Mouse (Mus musculus) v-Abl transformed pro-B cells (cell line): Measurements from ENCODE around the gene Efhd1.

Experiments used
- in situ Hi-C, 2 experiments: fragments of 400-800 bp; cut with MboI; formaldehyde crosslinking; loops; one replicate each; pipeline ENCODE4 v1.15.1; 2025; ENCODE audit not compliant: unreplicated experiment in 2 of 2

The Efhd1 gene

DNA sequence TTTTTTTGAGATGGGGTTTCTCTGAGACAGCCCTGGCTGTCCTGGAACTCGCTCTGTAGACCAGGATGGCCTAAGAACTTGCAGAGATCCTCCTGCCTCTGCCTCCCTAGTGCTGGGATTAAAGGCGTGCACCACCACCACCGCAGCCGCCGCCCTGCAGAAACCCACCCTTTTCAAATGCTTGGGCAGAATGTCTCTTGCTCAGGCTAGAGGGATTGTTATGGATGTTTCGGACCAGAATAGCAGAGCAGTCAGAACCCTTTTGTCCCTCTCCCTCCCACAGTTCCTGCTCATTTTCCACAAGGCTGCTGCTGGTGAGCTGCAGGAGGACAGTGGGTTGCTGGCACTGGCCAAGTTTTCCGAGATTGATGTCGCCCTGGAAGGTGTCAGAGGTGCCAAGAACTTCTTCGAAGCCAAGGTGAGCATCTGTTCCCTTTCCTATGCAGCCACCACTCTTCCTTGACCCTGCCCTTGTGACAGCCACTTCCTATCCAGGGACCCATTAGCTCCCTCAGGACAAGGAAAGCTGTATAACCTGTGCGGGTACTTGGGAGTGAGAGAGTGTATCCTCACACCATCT is 33.3 kb downstream of the Efhd1 start:
- in situ Hi-C loops, result no loop called here

DNA sequence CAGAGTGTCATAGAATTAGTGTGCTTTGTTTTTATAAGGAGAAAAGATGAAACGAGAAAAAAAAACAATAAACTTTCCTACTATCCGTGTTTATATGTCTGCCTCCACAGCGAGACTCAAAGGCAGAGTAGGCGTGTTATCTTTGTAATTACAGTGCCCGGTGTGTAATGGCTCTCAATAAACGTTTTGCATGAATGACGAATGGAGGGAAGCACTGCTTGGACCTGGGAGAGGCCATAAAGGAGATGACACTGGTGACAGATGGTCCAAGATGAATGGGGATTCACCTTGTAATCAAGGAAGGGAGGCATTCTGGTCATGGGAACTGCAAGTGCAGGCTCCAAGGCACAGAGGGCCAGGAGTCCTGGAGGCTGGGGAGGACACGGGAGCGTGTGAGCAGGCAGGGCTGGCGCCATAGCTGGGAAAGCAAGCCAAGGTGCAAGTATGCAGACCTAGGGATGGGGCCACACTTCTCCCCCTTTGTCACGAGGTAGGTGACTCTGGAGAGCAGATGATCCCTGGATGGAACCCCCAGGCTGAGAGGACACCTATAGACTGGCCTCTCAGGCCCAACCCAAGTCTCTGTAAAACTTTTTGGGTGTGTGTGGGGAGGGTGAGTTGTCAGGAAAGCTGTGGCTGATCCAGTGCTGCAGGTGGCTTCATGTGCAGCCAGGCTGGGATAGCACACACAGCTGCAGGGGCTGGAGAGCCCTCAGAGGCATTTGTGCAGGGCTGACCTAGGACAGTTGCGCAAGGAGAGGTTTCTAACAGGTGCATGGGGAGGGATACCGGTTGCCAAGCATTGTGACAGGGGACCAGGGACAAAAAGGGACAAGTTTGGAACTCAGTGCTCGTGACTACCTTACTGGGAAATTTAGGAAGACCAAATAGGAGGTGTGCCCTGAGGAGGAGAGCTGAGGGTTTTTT is 36.5 kb downstream of the Efhd1 start:
- in situ Hi-C loops, result no loop called here

DNA sequence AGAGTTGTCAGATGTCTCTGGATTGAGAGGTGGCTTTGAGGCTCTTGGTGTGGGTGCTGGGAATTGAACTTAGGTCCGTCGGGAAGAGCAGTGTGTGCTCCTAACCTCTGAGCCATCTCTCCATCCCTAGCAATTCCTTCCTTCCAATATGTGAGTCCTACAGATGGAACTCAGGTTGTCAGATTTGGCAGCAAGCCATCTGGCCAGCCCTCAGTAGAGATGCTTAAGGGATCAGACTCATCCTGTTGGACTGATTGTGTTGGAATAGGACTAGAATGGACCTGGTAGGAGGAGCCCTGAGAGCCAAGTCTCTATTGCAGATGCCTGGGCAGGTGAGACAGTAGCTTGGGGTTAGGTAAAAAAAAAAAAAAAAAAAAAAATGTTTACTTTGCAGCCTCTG is 37.8 kb downstream of the Efhd1 start:
- in situ Hi-C loops, result no loop called here

DNA sequence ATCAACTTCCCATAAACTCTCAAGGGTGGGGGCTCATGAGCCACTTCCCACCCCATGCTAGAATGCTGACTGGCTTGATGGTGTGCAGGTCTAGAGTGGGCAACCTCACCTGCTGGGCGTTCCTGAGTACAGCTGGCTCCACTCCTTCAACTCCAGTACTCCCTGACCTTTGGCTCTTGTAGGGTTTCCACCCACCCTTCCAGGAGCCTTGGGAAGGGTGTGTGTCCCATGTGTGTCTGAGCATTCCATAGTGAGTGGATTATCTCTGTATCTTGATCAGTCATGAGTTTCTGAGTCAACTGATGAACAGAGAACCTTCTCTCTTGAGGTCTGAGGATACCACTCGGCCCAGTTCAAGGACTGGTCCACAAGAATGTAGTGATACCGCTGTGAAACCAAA is 44.8 kb downstream of the Efhd1 start:
- in situ Hi-C loops, result no loop called here

DNA sequence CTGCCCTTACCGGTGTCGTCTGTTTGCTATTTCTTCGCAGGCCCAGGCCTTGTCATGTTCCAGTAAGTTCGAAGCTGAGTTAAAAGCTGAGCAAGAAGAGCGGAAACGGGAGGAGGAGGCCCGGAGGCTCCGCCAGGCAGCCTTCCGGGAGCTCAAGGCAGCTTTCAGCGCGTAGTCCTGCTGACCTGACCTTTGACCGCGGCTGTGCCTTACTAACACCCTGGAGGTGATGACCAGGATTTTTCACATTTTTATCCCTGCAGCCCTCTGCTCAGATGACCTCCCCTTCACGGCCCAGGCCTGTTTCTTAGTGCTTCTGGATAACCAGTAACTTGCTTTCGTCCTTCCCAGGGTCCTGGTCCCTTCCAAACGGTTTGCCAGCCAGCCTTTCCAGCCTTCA is 45.5 kb downstream of the Efhd1 start:
- in situ Hi-C loops, result no loop called here

DNA sequence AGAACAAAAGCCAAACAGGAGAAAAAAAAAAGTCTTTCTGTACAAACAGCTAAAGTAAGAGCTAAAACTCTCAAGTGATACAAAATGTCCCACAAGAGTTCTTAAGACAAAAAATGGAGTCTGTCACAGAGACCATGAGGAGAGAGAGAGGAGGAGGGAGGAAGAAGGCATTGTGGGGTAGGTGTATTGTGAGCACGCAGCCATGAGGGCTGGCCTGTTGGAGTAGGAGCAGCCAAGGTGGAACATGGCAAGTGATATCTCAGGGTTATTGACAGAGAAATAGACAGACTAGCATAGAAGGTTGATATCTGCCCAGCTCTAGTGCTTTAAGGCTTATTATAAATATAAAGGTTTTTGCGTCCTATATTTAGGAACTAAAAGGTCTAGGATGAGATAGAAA is 48.5 kb downstream of the Efhd1 start:
- in situ Hi-C loops, result no loop called here

DNA sequence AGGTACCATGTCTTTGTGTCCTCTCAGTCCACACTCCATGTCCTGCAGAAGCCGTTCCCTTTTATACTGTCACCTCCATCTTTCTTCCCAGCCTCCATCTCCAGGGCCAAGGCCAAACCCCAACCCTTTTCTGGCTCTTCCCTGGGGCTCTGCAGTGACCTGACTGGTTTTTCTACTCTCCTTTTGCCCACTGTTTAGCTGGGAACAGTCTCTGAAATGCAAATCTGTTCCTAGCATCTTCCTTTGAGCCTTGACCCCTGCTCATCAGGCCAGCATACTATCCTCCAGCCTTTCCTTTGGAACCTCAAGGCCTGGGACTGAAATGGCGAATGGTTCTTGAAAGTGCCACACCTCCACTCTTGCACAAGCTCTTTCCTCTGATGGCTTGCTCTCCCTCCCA is 49.0 kb downstream of the Efhd1 start:
- in situ Hi-C loops, result no loop called here

DNA sequence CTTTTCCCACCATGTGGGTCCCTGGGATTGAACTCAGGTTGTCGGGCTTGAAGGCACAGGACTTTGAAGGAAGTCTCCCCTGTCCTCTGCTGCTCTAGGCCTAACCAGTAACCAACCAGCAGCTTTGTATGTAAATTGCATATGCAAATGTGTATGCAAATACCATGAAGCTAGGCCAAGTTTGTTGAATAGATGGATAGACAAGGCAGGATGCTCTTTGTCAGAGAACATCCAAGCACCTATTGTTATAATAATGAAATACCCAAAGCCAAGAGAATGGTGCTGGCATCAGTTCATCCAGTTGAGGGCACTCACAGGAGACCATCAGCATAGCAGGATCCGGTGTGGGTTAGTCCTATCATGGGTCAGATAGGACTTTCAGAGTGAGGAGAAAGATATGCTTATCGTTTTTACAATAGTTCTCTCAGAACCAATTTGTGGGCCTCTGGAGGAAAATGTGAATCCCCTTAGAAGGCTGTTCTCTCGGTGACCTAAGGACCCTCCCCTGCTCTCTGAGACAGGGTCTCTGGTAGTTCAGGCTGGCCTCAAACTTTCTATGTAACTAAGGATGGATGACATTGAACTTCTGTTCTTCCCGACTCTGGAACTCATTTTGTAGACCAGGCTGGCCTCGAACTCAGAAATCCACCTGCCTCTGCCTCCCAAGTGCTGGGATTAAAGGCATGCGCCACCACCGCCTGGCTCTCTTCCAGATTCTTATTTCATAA is 49.8 kb downstream of the Efhd1 start:
- in situ Hi-C loops, result no loop called here

DNA sequence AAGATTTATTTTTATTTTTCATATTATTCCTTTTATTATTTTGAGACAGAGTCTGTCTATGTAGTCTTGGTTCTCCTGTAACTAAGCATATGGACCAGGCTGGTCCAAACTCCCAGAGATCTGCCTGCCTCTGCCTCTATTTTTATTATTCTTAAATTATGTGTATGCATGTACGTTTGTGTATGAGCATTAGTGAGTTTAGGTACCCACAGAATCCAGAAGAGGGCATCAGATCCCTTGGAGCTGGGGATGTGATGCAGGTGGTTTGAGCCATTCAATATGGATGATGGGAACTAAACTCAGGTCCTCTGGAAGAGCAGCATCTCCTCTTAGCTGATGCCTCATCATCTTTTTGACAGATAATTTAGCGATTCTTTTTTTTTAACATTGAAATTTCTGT is 51.3 kb downstream of the Efhd1 start:
- in situ Hi-C loops, result no loop called here

DNA sequence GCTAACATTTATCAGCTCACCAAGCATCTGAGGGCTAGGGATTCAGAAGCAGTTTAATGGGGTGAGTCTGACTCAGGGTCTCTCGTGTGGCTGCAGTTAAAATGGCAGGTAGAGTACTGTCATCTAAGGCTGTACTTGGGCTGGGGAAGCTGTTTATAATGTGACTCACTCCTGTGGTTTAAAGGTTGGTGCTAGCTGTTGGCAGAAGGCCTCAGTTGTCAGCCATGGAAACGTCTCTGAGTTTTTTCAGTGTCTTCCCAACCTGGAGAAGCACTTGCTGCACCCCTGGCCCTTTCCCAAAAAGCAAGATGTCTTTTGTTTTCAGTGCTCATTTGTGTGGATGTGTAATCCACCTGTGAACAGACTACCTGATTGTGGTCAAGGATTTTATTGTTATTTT is 51.7 kb downstream of the Efhd1 start:
- in situ Hi-C loops, result no loop called here

DNA sequence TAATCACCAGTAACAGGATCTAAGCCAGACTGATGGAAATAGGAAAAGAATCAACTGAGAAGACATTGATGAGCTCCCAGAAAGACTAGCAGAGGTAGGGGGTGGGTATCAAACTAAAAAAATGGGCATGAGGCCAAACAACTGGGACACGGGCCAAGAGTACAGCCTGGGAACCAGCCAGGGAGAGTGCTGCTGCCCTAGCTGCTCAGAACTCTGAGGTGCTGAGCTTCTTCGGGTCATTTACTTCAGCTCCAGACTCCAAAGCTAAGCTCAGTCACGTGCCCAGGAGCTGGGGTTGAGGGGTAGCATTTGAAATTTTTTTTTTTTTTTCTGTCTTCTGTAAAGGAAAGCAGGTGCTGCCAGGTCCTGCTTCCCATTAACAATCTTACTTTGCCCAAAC is 52.5 kb downstream of the Efhd1 start:
- in situ Hi-C loops, result no loop called here

DNA sequence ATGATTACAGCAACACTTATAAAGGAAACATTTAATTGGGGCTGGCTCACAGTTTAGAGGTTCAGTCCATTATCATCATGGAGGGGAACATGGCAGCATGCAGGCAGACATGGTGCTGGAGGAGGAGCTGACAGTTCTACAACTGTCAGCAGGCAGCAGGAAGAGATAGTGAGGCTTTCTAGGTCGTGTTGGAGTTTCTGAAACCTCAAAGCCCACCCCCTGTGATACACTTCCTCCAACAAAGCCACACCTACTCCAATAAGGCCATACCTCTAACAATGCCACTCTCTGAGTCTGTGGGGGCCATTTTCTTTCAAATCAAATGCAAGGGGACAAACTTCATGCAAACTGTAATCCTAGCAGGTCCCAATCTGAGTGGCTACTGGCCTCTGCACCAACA is 56.9 kb downstream of the Efhd1 start:
- in situ Hi-C loops, result no loop called here

DNA sequence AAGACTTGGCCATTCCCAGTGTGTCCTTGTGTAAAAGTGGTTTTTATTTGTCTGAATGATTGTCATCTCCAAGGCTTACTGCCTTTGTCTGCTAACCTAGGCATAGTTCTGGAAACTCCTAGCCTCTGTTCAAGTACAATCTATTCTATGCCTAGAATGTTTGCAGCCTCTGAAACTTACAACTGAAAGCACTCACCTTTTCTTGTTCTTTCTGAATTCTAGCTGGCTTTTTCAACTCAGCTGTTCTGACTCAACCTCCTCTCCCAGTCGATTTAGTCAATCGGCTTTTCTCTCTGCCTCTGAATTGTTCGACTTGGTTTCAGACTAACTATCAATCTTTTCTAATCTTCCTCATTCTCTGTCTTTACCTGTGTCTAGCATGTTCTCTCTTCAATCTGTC is 58.6 kb downstream of the Efhd1 start:
- in situ Hi-C loops, result no loop called here

DNA sequence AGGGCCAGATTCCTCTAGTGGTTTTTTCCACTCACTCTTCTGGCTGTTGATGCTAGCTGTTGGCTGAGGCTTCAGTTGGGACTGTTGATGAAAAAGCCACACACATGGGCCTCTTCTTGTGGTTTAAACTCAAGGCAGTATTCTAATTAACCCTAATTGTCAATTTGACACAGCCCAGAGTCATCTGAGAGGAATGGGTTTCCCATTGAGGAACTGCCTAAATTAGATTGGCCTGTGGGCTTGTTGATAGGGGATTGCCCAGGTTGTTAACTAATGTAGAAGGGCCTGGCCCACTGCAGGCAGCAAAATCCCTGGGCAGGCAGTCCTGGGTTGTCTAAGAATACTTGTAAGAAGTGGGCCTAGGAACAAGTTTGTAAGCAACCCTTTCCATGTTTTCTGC is 60.5 kb downstream of the Efhd1 start:
- in situ Hi-C loops, result loop anchor here in 1 of 2 experiments (5.0 kb wide), 1 partner anchor 67 kb away; no protein-coding TSS in a partner anchor

DNA sequence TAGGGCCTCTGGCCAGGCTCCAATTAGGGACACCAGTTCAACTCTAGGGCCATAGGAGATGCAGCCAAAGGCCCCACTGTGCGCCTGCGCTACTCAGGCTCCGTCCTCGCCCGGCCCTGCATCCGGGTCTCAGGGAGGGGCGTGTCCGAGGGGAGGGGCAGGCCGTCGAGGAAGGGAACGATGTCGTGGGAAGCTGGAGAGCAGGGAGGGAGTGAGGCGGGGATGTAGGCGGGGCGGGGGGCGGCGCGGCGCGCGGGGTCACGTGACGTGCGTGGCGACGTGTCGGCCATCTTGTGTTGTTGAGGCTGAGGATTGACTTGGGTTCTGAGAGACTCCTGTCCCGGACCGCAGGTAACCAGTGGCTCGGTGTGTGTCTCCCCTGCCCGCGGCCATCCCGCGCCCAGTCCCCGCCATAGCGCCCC is 62.6 kb downstream of the Efhd1 start, which contains the start of gene Gigyf2:
TSS of gene Gigyf2 (plus strand) at position 257 of the 422 bp plus-strand sequence.
- in situ Hi-C loops, result loop anchor here in 1 of 2 experiments (5.0 kb wide), 1 partner anchor 69 kb away; no protein-coding TSS in a partner anchor

DNA sequence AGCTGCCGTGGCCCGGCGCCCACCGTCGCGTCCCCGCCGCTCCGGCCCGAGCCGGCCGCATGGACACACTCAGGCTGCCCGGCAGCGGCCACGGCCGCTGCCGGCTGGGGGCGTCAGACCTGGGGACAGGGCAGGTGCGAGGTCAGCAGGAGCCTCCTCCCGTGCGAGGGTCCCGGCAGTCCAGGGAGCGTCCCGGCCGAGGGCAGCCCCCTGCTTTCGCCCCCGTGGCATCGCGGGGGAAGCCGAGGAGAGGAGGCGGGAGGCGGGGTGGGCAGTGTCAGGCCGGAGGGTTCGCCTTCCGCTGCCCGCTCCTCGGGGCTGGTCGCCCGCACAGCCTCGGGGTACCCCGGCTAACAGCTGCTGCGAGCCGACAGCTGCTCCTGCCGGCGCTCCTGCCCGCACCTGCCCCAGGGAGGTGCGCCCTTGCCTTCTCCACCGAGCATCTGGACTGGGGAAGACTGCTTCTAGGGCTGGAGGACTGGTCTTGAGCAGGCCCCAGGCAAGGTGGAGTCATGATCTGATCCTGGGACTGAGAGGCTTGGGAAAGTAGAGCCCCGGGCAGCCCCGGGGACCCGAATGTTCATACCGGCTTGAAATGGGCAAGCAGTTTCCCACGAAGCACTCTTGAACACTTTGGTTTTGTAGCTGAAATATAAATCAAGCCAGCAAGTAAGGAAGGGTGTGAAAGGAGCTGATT is 63.1 kb downstream of the Efhd1 start:
- in situ Hi-C loops, result loop anchor here in 1 of 2 experiments (5.0 kb wide), 1 partner anchor 70 kb away; no protein-coding TSS in a partner anchor

DNA sequence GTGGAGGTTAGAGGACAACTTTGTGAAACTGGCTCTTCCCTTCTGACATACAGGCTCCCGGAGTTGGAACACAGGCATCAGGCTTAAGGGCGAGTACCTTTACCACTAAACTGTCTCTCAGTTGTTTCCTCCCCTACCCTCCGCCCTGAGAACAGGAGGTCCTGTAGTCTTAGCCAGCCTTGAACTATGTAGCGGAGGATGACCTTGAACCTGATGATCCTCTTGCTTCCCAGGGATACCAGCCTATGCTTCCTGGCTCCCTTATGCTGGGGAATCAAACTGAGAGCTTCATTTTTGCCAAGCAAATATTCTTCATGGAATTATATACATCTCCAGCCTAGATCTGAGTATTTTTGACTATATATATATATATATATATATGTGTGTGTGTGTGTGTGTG is 67.6 kb downstream of the Efhd1 start:
- in situ Hi-C loops, result no loop called here

DNA sequence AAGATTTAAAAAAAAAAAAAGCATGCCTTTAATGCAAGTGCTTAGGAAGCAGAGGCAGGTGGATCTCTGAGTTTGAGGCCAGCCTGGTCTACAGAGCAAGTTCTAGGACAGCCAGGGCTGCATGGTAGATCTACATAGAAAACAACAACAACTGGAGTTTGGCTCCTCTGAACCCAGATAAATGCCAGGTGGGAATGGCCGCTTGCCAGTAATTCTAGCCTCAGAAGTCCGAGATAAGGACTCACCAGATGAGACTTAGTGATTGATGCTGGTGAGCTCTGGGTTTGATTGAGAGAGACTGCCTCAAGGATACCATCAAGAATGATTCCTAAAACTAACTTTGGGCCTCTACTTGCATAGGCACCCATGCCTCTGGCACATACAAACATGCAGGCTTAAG is 86.4 kb downstream of the Efhd1 start:
- in situ Hi-C loops, result no loop called here

DNA sequence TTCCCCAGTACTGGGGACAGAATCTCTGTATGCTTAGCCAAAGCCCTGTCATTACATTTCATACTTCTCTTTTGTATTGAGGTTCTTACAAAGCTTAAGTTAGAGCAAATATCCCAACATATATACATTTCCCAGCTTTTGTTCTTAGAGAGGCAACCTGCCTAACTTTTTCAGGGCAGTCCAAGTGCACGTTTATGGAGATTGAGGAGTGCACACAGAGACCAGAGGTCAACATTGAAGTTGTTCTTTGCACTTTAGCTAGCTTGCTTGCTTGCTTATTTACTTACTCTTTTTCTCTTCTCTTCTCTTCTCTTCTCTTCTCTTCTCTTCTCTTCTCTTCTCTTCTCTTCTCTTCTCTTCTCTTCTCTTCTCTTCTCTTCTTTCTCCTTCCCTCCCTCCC is 96.1 kb downstream of the Efhd1 start:
- in situ Hi-C loops, result no loop called here
